Mouse (Mus musculus): ENCODE measurements around the gene Tcp11. TPM values are rescaled to one million over a fixed set of nuclear protein-coding genes. Genes with fewer than 3 reads are reported as not detected.

Tcp11 gene
- total and polyA plus RNA-seq, 3 experiments, result 0.50 to 0.82 TPM; not detected in 1

DNA sequence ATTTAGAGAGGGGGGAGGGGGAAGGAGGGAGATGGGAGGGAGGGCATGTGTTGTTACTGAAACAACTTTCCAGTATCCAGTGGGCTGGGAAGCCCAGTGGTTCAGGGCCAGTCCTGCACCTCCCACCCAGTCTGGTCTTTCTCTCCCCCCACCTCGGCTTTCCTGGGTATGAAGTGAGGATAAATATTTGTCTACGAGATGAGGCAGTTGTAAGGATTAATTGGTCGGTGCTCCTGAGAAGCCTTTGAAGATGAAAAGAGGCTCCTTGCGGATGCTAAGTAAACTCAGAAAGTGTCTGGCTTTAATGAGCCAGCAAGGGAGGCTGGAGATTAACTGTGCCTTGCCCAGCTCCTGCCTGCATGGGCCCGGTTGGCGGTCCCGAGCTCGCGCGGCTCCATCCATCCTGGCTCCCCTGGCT is 21.5 kb upstream of the Tcp11 start:
- H3K27ac ChIP-seq (ENCODE audit: control insufficient read depth, low read depth, low read length), result no peak overlapping the region
- H3K9ac ChIP-seq (ENCODE audit: control insufficient read depth, low read depth, low read length, poor library complexity, severe bottlenecking), result no peak overlapping the region
- H3K9me3 ChIP-seq (replicated peaks; ENCODE audit: insufficient read depth, low read length), result no peaks in the 10 kb centered on the region
- TF ChIP-seq RAD21 (IDR thresholded peaks at IDR 0.05; ENCODE audit: low read depth, low read length) (no peak), E2F4 (IDR thresholded peaks at IDR 0.05; ENCODE audit: borderline replicate concordance, low read depth, low read length) (no peak), MAFK (IDR thresholded peaks at IDR 0.05; ENCODE audit: borderline replicate concordance, low read depth, low read length) (no peak), NELFE (IDR thresholded peaks at IDR 0.05; ENCODE audit: low read depth, low read length) (no peak), USF1 (IDR thresholded peaks at IDR 0.05; ENCODE audit: low read depth, low read length) (no peak), EP300 (IDR thresholded peaks at IDR 0.05; ENCODE audit: low read depth in 1 of 2, low read length in 2 of 2) (no peak), MYC (IDR thresholded peaks at IDR 0.05; ENCODE audit: low read depth, low read length) (no peak), TCF12 (IDR thresholded peaks at IDR 0.05; ENCODE audit: low read depth, low read length) (no peak), MEF2A (IDR thresholded peaks at IDR 0.05; ENCODE audit: extremely low read depth, insufficient replicate concordance, low read depth, low read length, poor library complexity, severe bottlenecking) (no peak), MAZ (IDR thresholded peaks at IDR 0.05; ENCODE audit: low read depth, low read length) (no peak), SIN3A (IDR thresholded peaks at IDR 0.05; ENCODE audit: low read length) (no peak), POLR2AphosphoS2 (IDR thresholded peaks at IDR 0.05; ENCODE audit: low read length) (no peak)
- no peaks in the 10 kb centered on the region for H3K27me3 ChIP-seq (ENCODE audit: control insufficient read depth in 1 of 2, insufficient read depth in 2 of 2, low read length in 2 of 2)
- no peaks in the 10 kb centered on the region for H3K4me1 ChIP-seq (ENCODE audit: control insufficient read depth in 1 of 2, insufficient read depth in 2 of 2, low read length in 2 of 2)
- H3K79me2 ChIP-seq (ENCODE audit: control insufficient read depth, insufficient read depth, low read length, poor library complexity), result no peaks in the 10 kb centered on the region
- H3K36me3 ChIP-seq (ENCODE audit: control insufficient read depth in 1 of 2, insufficient read depth in 2 of 2, low read length in 2 of 2), result no peaks in the 10 kb centered on the region
- H3K4me3 ChIP-seq (ENCODE audit: control insufficient read depth in 1 of 2, insufficient read depth in 1 of 2, low read depth in 2 of 2, low read length in 2 of 2), result no peak overlapping the region
- DNase-seq (ENCODE audit: low read depth, low spot score), result no peak

DNA sequence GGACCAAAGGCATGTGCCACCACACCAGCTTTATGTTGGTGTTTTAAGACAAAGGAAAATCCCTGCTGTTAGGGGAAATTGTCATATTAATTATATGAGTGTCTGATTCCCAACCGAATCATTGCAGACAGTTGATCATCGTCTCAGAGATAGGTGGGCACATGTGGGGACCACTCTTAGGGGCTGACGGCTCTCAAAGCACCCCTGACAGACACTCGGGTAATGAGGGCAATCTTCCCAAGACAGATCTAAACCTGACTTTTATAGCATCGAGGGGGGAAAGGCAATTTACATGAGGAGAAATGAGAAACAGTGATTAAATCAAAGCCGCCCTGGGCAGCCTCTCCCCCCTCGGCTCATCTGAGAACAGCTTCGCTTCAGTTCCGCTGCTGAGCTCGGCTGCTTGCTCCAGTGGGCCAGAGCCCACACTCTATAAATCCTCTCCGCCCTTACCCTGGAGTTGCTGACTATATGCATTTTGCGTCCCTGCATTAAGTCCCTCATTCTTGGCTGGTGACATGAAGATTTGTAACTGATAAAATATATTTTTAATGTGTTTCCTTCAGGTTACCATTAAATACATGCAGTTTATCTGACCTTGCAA is 20.9 kb upstream of the Tcp11 start:
- Histone ChIP-seq H3K27me3 (ENCODE audit: control insufficient read depth in 1 of 2, insufficient read depth in 2 of 2, low read length in 2 of 2) (no peaks in the 10 kb centered on the region), H3K4me1 (ENCODE audit: control insufficient read depth in 1 of 2, insufficient read depth in 2 of 2, low read length in 2 of 2) (no peaks in the 10 kb centered on the region; a peak in 1 of 4 replicates), H3K4me3 (ENCODE audit: control insufficient read depth in 1 of 2, insufficient read depth in 1 of 2, low read depth in 2 of 2, low read length in 2 of 2) (no peak overlapping the region), H3K79me2 (ENCODE audit: control insufficient read depth, insufficient read depth, low read length, poor library complexity) (no peaks in the 10 kb centered on the region), H3K27ac (ENCODE audit: control insufficient read depth, low read depth, low read length) (no peak overlapping the region), H3K36me3 (ENCODE audit: control insufficient read depth in 1 of 2, insufficient read depth in 2 of 2, low read length in 2 of 2) (no peaks in the 10 kb centered on the region), H3K9me3 (replicated peaks; ENCODE audit: insufficient read depth, low read length) (no peaks in the 10 kb centered on the region), H3K9ac (ENCODE audit: control insufficient read depth, low read depth, low read length, poor library complexity, severe bottlenecking) (no peak overlapping the region)
- no peak for DNase-seq (ENCODE audit: low read depth, low spot score)
- no peak for TF ChIP-seq USF1 (IDR thresholded peaks at IDR 0.05; ENCODE audit: low read depth, low read length)
- no peak for TF ChIP-seq RAD21 (IDR thresholded peaks at IDR 0.05; ENCODE audit: low read depth, low read length)
- TF ChIP-seq SIN3A (IDR thresholded peaks at IDR 0.05; ENCODE audit: low read length), result no peak
- TF ChIP-seq ZC3H11A (IDR thresholded peaks at IDR 0.05; ENCODE audit: low read depth, low read length), result no peak
- TF ChIP-seq KAT2A (conservative IDR thresholded peaks at IDR 0.05; ENCODE audit: low read depth, low read length), result no peak
- no peak for TF ChIP-seq MAZ (IDR thresholded peaks at IDR 0.05; ENCODE audit: low read depth, low read length)
- no peak for TF ChIP-seq BHLHE40 (IDR thresholded peaks at IDR 0.05; ENCODE audit: borderline replicate concordance, low read depth, low read length)
